Mouse (Mus musculus) liver, adult 2 months (tissue): ENCODE data around the gene Vav3. TPM values are rescaled to one million over a fixed set of nuclear protein-coding genes. Genes with fewer than 3 reads are reported as not detected.

Experiments used
- DNase-seq: peaks from one replicate; pipeline ENCODE4 v3.0.0-alpha.2; 2011; ENCODE audit warnings: low read depth, low spot score; ENCODE audit errors: extremely low read depth
- H3K27ac ChIP-seq: fragments of 200-500 bp; replicated peaks from 2 replicates; pipeline ENCODE4 v1.5.1; 2012; ENCODE audit warnings: low read depth, mild to moderate bottlenecking, control low read depth, inconsistent platforms, low read length; ENCODE audit not compliant: insufficient read depth
- H3K27me3 ChIP-seq: fragments of 200-500 bp; 2 replicates; pipeline ENCODE4 v1.6.1; 2012; ENCODE audit warnings: mild to moderate bottlenecking, moderate library complexity, low read length, inconsistent platforms; ENCODE audit not compliant: control insufficient read depth, insufficient read depth
- H3K36me3 ChIP-seq: fragments of 200-500 bp; 2 replicates; pipeline ENCODE4 v1.6.1; 2012; ENCODE audit warnings: low read length, inconsistent platforms; ENCODE audit not compliant: control insufficient read depth, insufficient read depth
- H3K4me1 ChIP-seq: fragments of 200-500 bp; 2 replicates; pipeline ENCODE4 v1.6.1; 2011; ENCODE audit warnings: low read length; ENCODE audit not compliant: control insufficient read depth, insufficient read depth
- H3K4me3 ChIP-seq: fragments of 200-500 bp; 2 replicates; pipeline ENCODE4 v1.5.1; 2011; ENCODE audit warnings: low read depth, mild to moderate bottlenecking, control low read depth, low read length, moderate library complexity; ENCODE audit not compliant: insufficient read depth
- H3K79me2 ChIP-seq: fragments of 200-500 bp; 2 replicates; pipeline ENCODE4 v1.6.1; 2012; ENCODE audit warnings: inconsistent platforms, mild to moderate bottlenecking, low read length, moderate library complexity; ENCODE audit not compliant: control insufficient read depth, insufficient read depth
- H3K9ac ChIP-seq: fragments of 200-500 bp; 2 replicates; pipeline ENCODE4 v1.6.1; 2012; ENCODE audit warnings: low read depth, mild to moderate bottlenecking, control low read depth, inconsistent platforms, low read length
- CTCF ChIP-seq: fragments of 200-500 bp; IDR thresholded peaks from 2 replicates; pipeline ENCODE4 v1.5.1; 2011; ENCODE audit warnings: low read depth, low read length, control low read depth
- POLR2A ChIP-seq: fragments of 200-500 bp; IDR thresholded peaks from 2 replicates; pipeline ENCODE4 v1.6.1; 2011; ENCODE audit warnings: low read length, control low read depth; ENCODE audit not compliant: insufficient read depth; ENCODE audit errors: extremely low read depth
- WGBS: fragments of 180-500 bp; shearing (Covaris S2); methylation state at CpG from one replicate; pipeline ENCODE4 v1.1.7; 2018; 5-methylcytosine and 5-hydroxymethylcytosine counted together
- polyA plus RNA-seq: library from polyadenylated mRNA; depleted of rRNA; stranded (reverse); fragments of >200 nt; gene quantifications from 2 replicates; pipeline ENCODE4 v1.2.3, GENCODE M21; 2012
- total RNA-seq: library from RNA; depleted of rRNA; stranded (reverse); fragments of >200 nt; gene quantifications from 2 replicates; pipeline ENCODE4 v1.2.3, GENCODE M21; 2014

Vav3 gene
- total and polyA plus RNA-seq, 2 experiments = 0.29 to 3.0 TPM

DNA sequence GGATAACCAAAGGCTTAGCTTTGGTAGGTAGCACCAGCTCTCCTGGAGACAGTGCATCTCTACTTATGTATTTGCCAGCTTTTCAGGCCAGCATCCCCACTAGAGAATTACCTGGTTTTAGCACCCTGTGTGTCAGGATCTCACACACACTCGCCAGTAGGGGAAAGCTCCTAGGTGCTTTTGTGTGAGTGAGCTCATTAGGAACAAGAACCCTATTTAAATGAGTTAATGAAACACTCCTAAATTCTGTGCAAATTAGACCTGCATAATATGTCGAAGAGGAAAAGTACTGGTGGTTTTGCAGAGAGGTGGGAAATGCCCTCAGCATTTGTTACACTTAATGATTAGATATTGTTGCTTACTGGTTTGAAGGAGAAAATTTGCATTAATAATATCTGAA lies 350.1 kb downstream of the Vav3 start:
- H3K27me3 ChIP-seq = no peaks in the 10 kb centered on the region
- 60% methylated on average over 2 of the region's 2 CpGs for WGBS
- no peak overlapping the region for H3K27ac ChIP-seq
- no peak for DNase-seq
- no peaks in the 10 kb centered on the region for H3K79me2 ChIP-seq
- H3K4me3 ChIP-seq = no peak overlapping the region
- no peaks in the 10 kb centered on the region for H3K36me3 ChIP-seq
- H3K9ac ChIP-seq = no peak overlapping the region
- TF ChIP-seq POLR2A (no peak), CTCF (no peak)
- no peaks in the 10 kb centered on the region for H3K4me1 ChIP-seq

DNA sequence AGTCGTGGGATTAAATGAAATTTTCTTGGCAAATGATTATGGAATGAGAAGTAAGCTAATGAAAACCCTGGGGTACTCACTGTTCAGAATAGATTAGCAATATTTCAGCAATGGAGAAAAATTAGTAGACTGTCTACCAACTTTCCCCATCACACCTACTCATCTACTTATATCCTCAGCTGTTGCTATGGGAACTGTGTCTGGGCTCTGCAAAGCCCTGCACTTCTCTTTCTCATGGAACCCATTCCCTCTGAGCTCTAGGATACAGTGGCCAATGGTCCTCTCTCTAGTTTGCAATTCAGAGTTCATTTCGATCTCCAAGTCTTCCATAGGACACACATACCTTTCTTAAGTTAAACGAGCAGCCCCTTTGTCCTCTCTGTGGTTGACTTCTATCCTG lies 352.2 kb downstream of the Vav3 start:
- DNase-seq = no peak
- H3K27me3 ChIP-seq = no peaks in the 10 kb centered on the region
- no peak overlapping the region for H3K4me3 ChIP-seq
- WGBS = 78% methylated on average over 3 of the region's 3 CpGs
- no peak overlapping the region for H3K27ac ChIP-seq
- H3K79me2 ChIP-seq = no peaks in the 10 kb centered on the region
- H3K36me3 ChIP-seq = no peaks in the 10 kb centered on the region
- no peak overlapping the region for H3K9ac ChIP-seq
- H3K4me1 ChIP-seq = no peaks in the 10 kb centered on the region
- TF ChIP-seq POLR2A (no peak), CTCF (no peak)

DNA sequence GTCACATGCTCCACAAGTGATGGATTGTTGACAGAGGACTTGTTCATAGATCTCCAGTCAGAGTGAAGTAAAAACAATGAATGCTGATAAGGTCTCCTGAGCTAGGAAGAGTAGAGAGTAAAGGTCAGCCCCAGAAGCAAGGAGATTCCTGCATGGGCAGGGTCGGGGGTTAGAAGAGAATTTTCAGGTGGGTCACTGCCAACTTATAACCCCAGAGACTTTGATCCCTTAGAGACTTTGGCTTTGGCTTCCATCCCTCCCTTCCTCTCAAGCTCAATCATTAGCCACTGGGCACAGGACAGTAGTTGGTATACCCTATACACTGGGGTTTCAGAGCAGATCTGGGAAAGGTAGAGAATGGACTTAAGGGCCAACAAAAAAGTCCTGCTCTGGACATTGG lies 360.8 kb downstream of the Vav3 start:
- no peaks in the 10 kb centered on the region for H3K27me3 ChIP-seq
- H3K79me2 ChIP-seq = no peaks in the 10 kb centered on the region
- no peaks in the 10 kb centered on the region for H3K36me3 ChIP-seq
- TF ChIP-seq POLR2A (no peak), CTCF (no peak)
- no peak overlapping the region for H3K4me3 ChIP-seq
- 22% methylated on average over 1 of the region's 1 CpGs for WGBS
- DNase-seq = no peak
- H3K9ac ChIP-seq = no peak overlapping the region
- H3K4me1 ChIP-seq = no peaks in the 10 kb centered on the region
- no peak overlapping the region for H3K27ac ChIP-seq

DNA sequence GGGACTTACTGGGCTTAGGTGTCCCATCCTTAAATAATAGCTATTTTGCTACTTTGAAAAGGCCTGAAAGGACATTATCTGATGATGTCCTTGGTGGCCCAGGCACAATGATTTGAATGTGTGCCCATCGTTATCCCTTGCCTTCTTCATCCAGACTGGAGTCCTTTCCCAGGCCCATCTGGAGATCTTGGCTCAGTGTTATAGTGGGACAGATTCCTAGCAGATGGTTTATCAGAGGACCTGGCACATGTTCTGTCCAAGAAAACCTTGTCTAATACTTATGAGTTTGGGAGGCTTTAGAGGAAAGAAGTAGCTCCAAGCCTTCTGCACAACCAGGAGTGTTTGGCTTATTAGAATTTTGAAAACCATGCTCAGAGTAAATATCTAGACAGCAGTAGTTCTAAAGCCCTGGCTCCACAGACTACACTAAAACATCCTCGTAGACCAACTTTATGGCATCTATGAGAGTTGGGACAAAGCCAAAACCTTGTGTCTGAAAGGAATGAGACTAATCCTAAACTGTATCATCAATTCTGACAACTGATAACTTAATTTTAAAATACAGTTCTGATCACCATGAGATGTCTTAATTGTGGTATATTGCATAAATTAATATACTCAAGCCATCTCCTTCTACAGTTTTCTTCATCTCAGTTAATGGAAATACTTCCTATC lies 367.5 kb downstream of the Vav3 start:
- Histone ChIP-seq H3K27me3 (no peaks in the 10 kb centered on the region), H3K4me1 (no peaks in the 10 kb centered on the region), H3K9ac (no peak overlapping the region), H3K36me3 (no peaks in the 10 kb centered on the region), H3K27ac (no peak overlapping the region), H3K79me2 (no peaks in the 10 kb centered on the region), H3K4me3 (no peak overlapping the region)
- no peak for TF ChIP-seq CTCF
- no peak for TF ChIP-seq POLR2A
- no peak for DNase-seq
- 88% methylated on average over 2 of the region's 2 CpGs for WGBS

DNA sequence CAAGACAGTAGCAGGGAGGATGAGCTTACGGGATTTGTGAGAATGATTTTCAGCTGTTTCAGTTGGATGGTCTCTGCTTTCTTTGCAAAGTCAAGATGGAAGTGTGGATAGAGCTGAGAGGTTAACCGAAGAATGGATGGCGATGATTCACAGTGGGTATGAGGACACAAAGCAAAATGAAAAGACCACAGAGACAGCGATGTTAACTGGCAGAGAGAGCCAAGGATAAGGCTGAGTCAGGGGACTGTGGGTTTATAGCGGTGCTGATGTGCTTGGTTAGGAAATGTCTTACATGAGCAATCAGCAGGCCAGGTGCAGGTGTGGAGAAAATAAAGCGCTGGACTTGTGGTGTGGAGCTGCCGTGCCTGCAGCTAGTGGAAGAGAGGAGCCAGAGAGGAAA lies 371.3 kb downstream of the Vav3 start:
- Histone ChIP-seq H3K36me3 (no peaks in the 10 kb centered on the region), H3K4me3 (no peak overlapping the region), H3K27ac (no peak overlapping the region), H3K4me1 (no peaks in the 10 kb centered on the region), H3K27me3 (no peaks in the 10 kb centered on the region), H3K79me2 (no peaks in the 10 kb centered on the region), H3K9ac (no peak overlapping the region)
- 87% methylated on average over 7 of the region's 7 CpGs for WGBS
- DNase-seq = no peak
- TF ChIP-seq POLR2A (no peak), CTCF (no peak)

DNA sequence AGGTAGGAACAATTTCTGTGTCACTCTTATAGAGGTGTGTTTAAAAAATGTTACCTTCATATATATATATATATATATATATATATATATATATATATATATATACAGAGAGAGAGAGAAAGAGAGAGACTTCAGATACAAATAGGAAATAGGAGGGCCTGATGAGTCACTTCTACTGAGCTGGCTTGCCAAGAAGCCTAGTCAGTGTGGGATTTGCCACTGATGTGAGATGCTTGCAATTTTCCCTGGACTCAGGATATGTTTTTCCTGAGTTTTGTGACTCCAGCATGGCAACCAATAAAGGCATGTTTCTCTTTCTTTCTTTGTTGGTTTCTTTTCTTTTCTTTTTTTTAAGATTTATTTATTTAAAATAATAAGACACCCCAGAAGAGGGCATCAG lies 374.0 kb downstream of the Vav3 start:
- Histone ChIP-seq H3K27me3 (no peaks in the 10 kb centered on the region; the same call in 1 of the 2 replicates), H3K79me2 (no peaks in the 10 kb centered on the region), H3K9ac (no peak overlapping the region), H3K27ac (no peak overlapping the region), H3K4me3 (no peak overlapping the region), H3K36me3 (no peaks in the 10 kb centered on the region), H3K4me1 (no peaks in the 10 kb centered on the region)
- no peak for TF ChIP-seq POLR2A
- no peak for TF ChIP-seq CTCF
- no peak for DNase-seq
